Mouse (Mus musculus) midbrain, embryonic 13.5 days (tissue): ENCODE measurements around the gene Polr1b. TPM values are rescaled to one million over a fixed set of nuclear protein-coding genes. Genes with fewer than 3 reads are reported as not detected.

Experiments
- ATAC-seq: fragments of 200-750 bp; cut with Nextera tagmentation; 2 replicates; pipeline ENCODE4 v1.8.0; 2017; ENCODE audit warnings: mild to moderate bottlenecking, moderate TSS enrichment, moderate library complexity
- H3K27ac ChIP-seq: fragments of 300-500 bp; sonication (generic); 2 replicates; pipeline ENCODE4 v1.5.1; 2015; ENCODE audit warnings: inconsistent platforms, mild to moderate bottlenecking, moderate library complexity
- H3K27me3 ChIP-seq: fragments of 300-500 bp; sonication (generic); 2 replicates; pipeline ENCODE4 v1.6.1; 2015; ENCODE audit warnings: mild to moderate bottlenecking, inconsistent platforms
- H3K36me3 ChIP-seq: fragments of 300-500 bp; sonication (generic); 2 replicates; pipeline ENCODE4 v1.6.1; 2015; ENCODE audit warnings: mild to moderate bottlenecking, inconsistent platforms
- H3K4me1 ChIP-seq: fragments of 300-500 bp; sonication (generic); replicated peaks from 2 replicates; pipeline ENCODE4 v1.6.1; 2015; ENCODE audit warnings: inconsistent platforms
- H3K4me2 ChIP-seq: fragments of 300-500 bp; sonication (generic); replicated peaks from 2 replicates; pipeline ENCODE4 v1.6.1; 2015; ENCODE audit warnings: moderate library complexity, mild to moderate bottlenecking, inconsistent platforms
- H3K4me3 ChIP-seq: fragments of 300-500 bp; sonication (generic); replicated peaks from 2 replicates; pipeline ENCODE4 v1.5.1; 2015; ENCODE audit warnings: mild to moderate bottlenecking, inconsistent platforms
- H3K9ac ChIP-seq: fragments of 300-500 bp; sonication (generic); replicated peaks from 2 replicates; pipeline ENCODE4 v1.6.1; 2015; ENCODE audit warnings: mild to moderate bottlenecking, inconsistent platforms
- H3K9me3 ChIP-seq: fragments of 300-500 bp; sonication (generic); 2 replicates; pipeline ENCODE4 v1.6.1; 2016; ENCODE audit warnings: mild to moderate bottlenecking, inconsistent platforms
- WGBS: fragments of 180-500 bp; shearing (Covaris S2); methylation state at CpG from one replicate; pipeline ENCODE4 v1.1.7; 2015; 5-methylcytosine and 5-hydroxymethylcytosine counted together
- polyA plus RNA-seq: library from polyadenylated mRNA; unstranded; fragments of >200 nt; fragmentation: Nextera tagmentation; extraction: Ambion mirVana; gene quantifications from 2 replicates; pipeline ENCODE4 v1.2.1, GENCODE M21; 2015

Gene Polr1b
- polyA plus RNA-seq, 1 experiment from 2014 or later, result 18.3 TPM

- Histone ChIP-seq H3K4me2 (peak within 1 kb of the TSS; percentile 84), H3K9ac (peak within 1 kb of the TSS; percentile 74), H3K4me3 (peak within 1 kb of the TSS; percentile 65), H3K9me3 (peaks cover 11% of the 10 kb centered on the region), H3K27ac (peak within 1 kb of the TSS; percentile 87), H3K27me3 (no peaks in the 10 kb centered on the region), H3K36me3 (peaks cover 52% of the 10 kb centered on the region), H3K4me1 (peaks cover 23% of the 10 kb centered on the region)
- under 1% methylated on average over 35 of the region's 35 CpGs for WGBS
- peak; percentile 100 for ATAC-seq
Observed at GRCm38 (mm10) chr2:129129412-129129929, 28.7 kb downstream of the Polr1b start, which contains the start of gene Chchd5. TSS of gene Chchd5 (plus strand) at chr2:129129700.

- Histone ChIP-seq H3K27me3 (no peaks in the 10 kb centered on the region), H3K9me3 (peaks cover 11% of the 10 kb centered on the region), H3K4me1 (peaks cover 23% of the 10 kb centered on the region), H3K27ac (peak overlapping the region; percentile 87), H3K4me2 (peak overlapping the region; percentile 84), H3K4me3 (peak overlapping the region; percentile 65), H3K9ac (peak overlapping the region; percentile 73), H3K36me3 (peaks cover 46% of the 10 kb centered on the region)
- ATAC-seq, result peak; percentile 55
- WGBS, result 30% methylated on average over 18 of the region's 18 CpGs
Observed at GRCm38 (mm10) chr2:129129987-129130545, 29.3 kb downstream of the Polr1b start.

- peaks cover 39% of the 10 kb centered on the region for H3K36me3 ChIP-seq
- H3K4me3 ChIP-seq, result peak overlapping the region; percentile 65; the same call in 1 of the 2 replicates
- H3K4me2 ChIP-seq, result peak overlapping the region; percentile 84
- H3K4me1 ChIP-seq, result peaks cover 23% of the 10 kb centered on the region
- no peaks in the 10 kb centered on the region for H3K27me3 ChIP-seq
- peaks cover 11% of the 10 kb centered on the region for H3K9me3 ChIP-seq
- no peak for ATAC-seq
- whole genome bisulfite sequencing, result 94% methylated on average over 2 of the region's 2 CpGs
- H3K9ac ChIP-seq, result peak overlapping the region; percentile 73; the same call in 1 of the 2 replicates
- no peak overlapping the region for H3K27ac ChIP-seq
Observed at GRCm38 (mm10) chr2:129130776-129131175, 30.0 kb downstream of the Polr1b start.

GRCm38 (mm10) chr2:129132231-129132630 lies 31.4 kb downstream of the Polr1b start:
- 95% methylated on average over 7 of the region's 7 CpGs for WGBS
- H3K9me3 ChIP-seq, result peaks cover 11% of the 10 kb centered on the region
- ATAC-seq, result no peak
- no peak overlapping the region for H3K4me2 ChIP-seq
- H3K4me3 ChIP-seq, result no peak overlapping the region
- H3K4me1 ChIP-seq, result peaks cover 23% of the 10 kb centered on the region
- H3K9ac ChIP-seq, result no peak overlapping the region
- H3K36me3 ChIP-seq, result peaks cover 25% of the 10 kb centered on the region
- no peak overlapping the region for H3K27ac ChIP-seq
- no peaks in the 10 kb centered on the region for H3K27me3 ChIP-seq

- no peak for ATAC-seq
- H3K4me2 ChIP-seq, result no peak overlapping the region
- H3K4me1 ChIP-seq, result peaks cover 23% of the 10 kb centered on the region
- no peak overlapping the region for H3K9ac ChIP-seq
- H3K9me3 ChIP-seq, result peaks cover 11% of the 10 kb centered on the region
- WGBS, result 99% methylated on average over 14 of the region's 14 CpGs
- no peak overlapping the region for H3K4me3 ChIP-seq
- H3K27me3 ChIP-seq, result no peaks in the 10 kb centered on the region
- H3K36me3 ChIP-seq, result peaks cover 23% of the 10 kb centered on the region
- no peak overlapping the region for H3K27ac ChIP-seq
Observed at GRCm38 (mm10) chr2:129133006-129133805, 32.4 kb downstream of the Polr1b start.

GRCm38 (mm10) chr2:129139906-129140305 lies 39.1 kb downstream of the Polr1b start:
- WGBS, result 87% methylated on average over 10 of the region's 10 CpGs
- no peak overlapping the region for H3K27ac ChIP-seq

GRCm38 (mm10) chr2:129148836-129149235 lies 48.0 kb downstream of the Polr1b start:
- Histone ChIP-seq H3K36me3 (no peaks in the 10 kb centered on the region), H3K9me3 (no peaks in the 10 kb centered on the region), H3K4me3 (no peak overlapping the region), H3K27me3 (peaks cover 7% of the 10 kb centered on the region; the same call in 1 of the 2 replicates), H3K27ac (no peak overlapping the region), H3K4me2 (no peak overlapping the region), H3K4me1 (no peaks in the 10 kb centered on the region), H3K9ac (no peak overlapping the region)
- no peak for ATAC-seq
- 18% methylated on average over 2 of the region's 2 CpGs for WGBS

More at GRCm38 (mm10) chr2:129139906-129140305, 39.1 kb downstream of the Polr1b start:
- H3K4me2 ChIP-seq, result no peak overlapping the region
- no peak overlapping the region for H3K9ac ChIP-seq
- ATAC-seq, result no peak
- no peaks in the 10 kb centered on the region for H3K9me3 ChIP-seq
- no peak overlapping the region for H3K4me3 ChIP-seq
- no peaks in the 10 kb centered on the region for H3K4me1 ChIP-seq
- no peaks in the 10 kb centered on the region for H3K36me3 ChIP-seq
- no peaks in the 10 kb centered on the region for H3K27me3 ChIP-seq

- Histone ChIP-seq H3K27me3 (peaks cover 7% of the 10 kb centered on the region; the same call in 1 of the 2 replicates), H3K4me2 (no peak overlapping the region), H3K4me1 (no peaks in the 10 kb centered on the region), H3K27ac (no peak overlapping the region), H3K9me3 (no peaks in the 10 kb centered on the region), H3K9ac (no peak overlapping the region), H3K4me3 (no peak overlapping the region), H3K36me3 (no peaks in the 10 kb centered on the region)
- 80% methylated on average over 5 of the region's 5 CpGs for WGBS
- no peak for ATAC-seq
Observed at GRCm38 (mm10) chr2:129150386-129150785, 49.6 kb downstream of the Polr1b start.

GRCm38 (mm10) chr2:129151111-129151510 lies 50.3 kb downstream of the Polr1b start:
- Histone ChIP-seq H3K36me3 (no peaks in the 10 kb centered on the region), H3K9me3 (no peaks in the 10 kb centered on the region), H3K27ac (no peak overlapping the region), H3K4me2 (no peak overlapping the region), H3K4me1 (no peaks in the 10 kb centered on the region), H3K27me3 (peaks cover 7% of the 10 kb centered on the region; the same call in 1 of the 2 replicates), H3K9ac (no peak overlapping the region), H3K4me3 (no peak overlapping the region)
- whole genome bisulfite sequencing, result 86% methylated on average over 9 of the region's 9 CpGs
- no peak for ATAC-seq

- no peaks in the 10 kb centered on the region for H3K36me3 ChIP-seq
- H3K27me3 ChIP-seq, result peaks cover 7% of the 10 kb centered on the region; the same call in 1 of the 2 replicates
- no peak overlapping the region for H3K27ac ChIP-seq
- no peaks in the 10 kb centered on the region for H3K9me3 ChIP-seq
- H3K9ac ChIP-seq, result no peak overlapping the region
- H3K4me2 ChIP-seq, result no peak overlapping the region
- 91% methylated on average over 1 of the region's 1 CpGs for WGBS
- no peak for ATAC-seq
- no peaks in the 10 kb centered on the region for H3K4me1 ChIP-seq
- H3K4me3 ChIP-seq, result no peak overlapping the region
Observed at GRCm38 (mm10) chr2:129152751-129153150, 52.0 kb downstream of the Polr1b start.

GRCm38 (mm10) chr2:129164815-129165214 lies 64.0 kb downstream of the Polr1b start:
- no peak overlapping the region for H3K4me3 ChIP-seq
- no peak overlapping the region for H3K4me2 ChIP-seq
- H3K27ac ChIP-seq, result no peak overlapping the region
- no peaks in the 10 kb centered on the region for H3K4me1 ChIP-seq
- no peak for ATAC-seq
- no peaks in the 10 kb centered on the region for H3K27me3 ChIP-seq
- no peak overlapping the region for H3K9ac ChIP-seq
- WGBS, result 85% methylated on average over 5 of the region's 5 CpGs
- H3K9me3 ChIP-seq, result 0 out of 2 replicates have a peak, but pooled peaks cover 3% of the 10 kb centered on the region
- no peaks in the 10 kb centered on the region for H3K36me3 ChIP-seq
